Mouse (Mus musculus) thymus, adult 2 months (tissue): ENCODE measurements at regions not wholly inside any gene's neighbourhood (a gene's known extent, or its start where the extent isn't known, plus 50 kb on each side); places are given as distances from the start of the nearest gene placed in this dataset.

Source experiments
- CTCF ChIP-seq: fragments of 200-500 bp; IDR thresholded peaks from 2 replicates; pipeline ENCODE4 v1.5.1; 2012; ENCODE audit warnings: mild to moderate bottlenecking, control low read depth, low read length, moderate library complexity, borderline replicate concordance; ENCODE audit not compliant: control insufficient read depth, poor library complexity, insufficient read depth; ENCODE audit errors: extremely low read depth
- POLR2A ChIP-seq: fragments of 200-500 bp; IDR thresholded peaks from 2 replicates; pipeline ENCODE4 v1.6.1; 2012; ENCODE audit warnings: mild to moderate bottlenecking, low read length, control low read depth, moderate library complexity; ENCODE audit not compliant: control insufficient read depth, poor library complexity, insufficient read depth; ENCODE audit errors: extremely low read depth

DNA sequence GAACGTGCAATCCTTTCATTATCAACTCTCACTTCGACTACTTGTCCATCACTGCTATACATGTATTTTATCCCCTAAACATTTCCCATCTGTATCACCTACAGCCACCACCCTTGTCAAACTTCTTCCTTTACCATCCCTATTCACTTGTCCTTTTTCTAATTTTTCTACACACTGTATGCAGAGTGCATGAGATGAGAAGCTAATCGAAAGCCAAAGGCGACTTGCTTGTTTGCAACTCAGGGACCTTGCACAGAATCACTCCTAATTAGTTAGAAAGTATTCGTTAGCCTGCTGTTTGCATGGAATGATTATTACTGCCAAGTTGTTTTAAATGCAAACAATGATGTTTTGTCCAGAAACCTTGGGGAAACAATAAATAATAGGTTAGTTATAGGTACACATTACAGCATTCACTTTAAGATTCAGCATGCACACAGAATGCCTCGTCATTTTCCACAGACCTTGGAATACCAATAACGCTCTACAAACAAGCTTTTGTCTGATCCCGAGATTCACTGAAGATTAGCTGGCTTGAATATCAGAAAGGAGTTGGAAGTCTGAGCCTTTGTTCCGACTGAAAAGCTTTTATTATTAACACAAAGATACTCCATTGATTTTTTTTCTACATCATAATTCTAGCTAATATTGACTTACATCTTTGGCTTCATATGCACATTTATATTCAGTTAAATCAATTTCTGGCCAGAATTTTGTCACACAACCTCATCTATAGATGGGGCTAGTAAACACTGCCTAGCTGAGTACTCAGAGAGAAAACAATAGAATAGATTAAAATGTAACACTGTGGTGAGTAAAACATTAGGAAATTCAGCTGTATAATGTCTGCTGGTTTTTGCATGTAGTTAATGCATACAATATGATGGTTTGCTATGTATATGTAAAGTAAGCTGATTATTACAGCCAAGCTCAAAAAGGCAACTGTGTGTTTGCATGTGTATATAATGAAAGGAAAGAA, 130.4 kb upstream of the Cxadr start:
- TF ChIP-seq CTCF, result no peak
- TF ChIP-seq POLR2A, result no peak
